Mouse (Mus musculus) bone marrow macrophage, adult 2 months (primary cell): ENCODE measurements at regions not wholly inside any gene's neighbourhood (a gene's known extent, or its start where the extent isn't known, plus 50 kb on each side); places are given as distances from the start of the nearest gene placed in this dataset.

Source experiments
- CTCF ChIP-seq: IDR thresholded peaks from 2 replicates; pipeline ENCODE4 v1.5.1; 2012; ENCODE audit warnings: low read depth, mild to moderate bottlenecking, low read length, moderate library complexity
- POLR2A ChIP-seq: IDR thresholded peaks from 2 replicates; pipeline ENCODE4 v1.6.1; 2012; ENCODE audit warnings: mild to moderate bottlenecking, low read depth, low read length, borderline replicate concordance

DNA sequence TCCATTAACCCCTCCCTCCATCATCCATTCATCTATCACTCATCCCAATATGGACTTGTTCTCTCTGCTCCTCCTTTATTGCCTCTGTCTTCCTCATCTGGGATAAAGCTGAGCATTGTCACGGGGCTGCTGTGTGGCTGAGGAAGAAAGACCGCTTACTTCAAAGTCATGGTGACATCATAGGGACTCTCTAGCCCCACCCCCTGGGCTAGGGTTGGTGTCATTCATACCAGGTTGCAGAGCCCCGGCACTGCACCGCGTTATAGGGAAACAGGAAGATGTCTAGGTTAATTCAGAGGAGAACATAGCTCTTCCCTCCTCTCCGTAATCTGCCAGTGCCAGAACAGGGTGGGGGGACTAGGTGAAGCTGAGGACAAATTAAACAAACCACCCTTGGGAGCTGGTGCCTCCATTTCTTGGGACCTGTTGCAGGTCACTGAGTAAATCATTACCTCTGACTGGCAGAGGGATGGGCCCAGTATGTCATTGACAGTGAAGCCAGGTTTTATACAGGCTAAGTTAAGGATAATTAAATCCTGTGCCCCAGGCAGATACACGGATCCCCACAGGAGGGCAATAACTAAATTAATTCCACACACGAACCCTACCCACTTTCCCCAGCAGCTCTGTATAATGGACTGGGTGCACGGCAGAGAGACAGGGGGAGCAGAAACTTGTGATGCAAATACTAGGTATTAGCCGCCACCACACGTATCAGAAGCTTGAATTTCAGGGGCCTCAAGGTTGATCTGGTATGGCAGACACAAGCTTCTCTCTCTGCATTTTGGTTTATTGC, 57.5 kb downstream of the Irf2bp2 start:
- TF ChIP-seq CTCF (no peak), POLR2A (no peak)
